Mouse (Mus musculus) megakaryocyte, adult 5-6 weeks (primary cell): ENCODE results near the gene Map4. TPM values are rescaled to one million over a fixed set of nuclear protein-coding genes. Genes with fewer than 3 reads are reported as not detected.
A peak's percentile ranks its signal among the peaks of the same experiment; 100 is the strongest.
"Not testable (repeated sequence)": the region's sequence is repeated elsewhere in the genome, so short reads cannot be mapped to it uniquely, and the experiment has no call there.

ENCODE experiments used
- ATAC-seq: 2 replicates; pipeline ENCODE4 v1.8.0; 2016; ENCODE audit warnings: mild to moderate bottlenecking, inconsistent platforms; ENCODE audit not compliant: poor library complexity, severe bottlenecking
- total RNA-seq, 2 experiments: library from RNA; stranded (forward) in 1 of 2; stranded (reverse) in 1 of 2; fragments of 153-499, 151-499 nt in 1 of 2; fragments of 221-1000, 200-1000 nt in 1 of 2; gene quantifications; 2 replicates each; pipeline versions ENCODE4 v1.2.3 to v1.2.4; 2015 to 2017

The Map4 gene
- total RNA-seq, 2 experiments from 2014 or later = 50.0 to 74.3 TPM

DNA sequence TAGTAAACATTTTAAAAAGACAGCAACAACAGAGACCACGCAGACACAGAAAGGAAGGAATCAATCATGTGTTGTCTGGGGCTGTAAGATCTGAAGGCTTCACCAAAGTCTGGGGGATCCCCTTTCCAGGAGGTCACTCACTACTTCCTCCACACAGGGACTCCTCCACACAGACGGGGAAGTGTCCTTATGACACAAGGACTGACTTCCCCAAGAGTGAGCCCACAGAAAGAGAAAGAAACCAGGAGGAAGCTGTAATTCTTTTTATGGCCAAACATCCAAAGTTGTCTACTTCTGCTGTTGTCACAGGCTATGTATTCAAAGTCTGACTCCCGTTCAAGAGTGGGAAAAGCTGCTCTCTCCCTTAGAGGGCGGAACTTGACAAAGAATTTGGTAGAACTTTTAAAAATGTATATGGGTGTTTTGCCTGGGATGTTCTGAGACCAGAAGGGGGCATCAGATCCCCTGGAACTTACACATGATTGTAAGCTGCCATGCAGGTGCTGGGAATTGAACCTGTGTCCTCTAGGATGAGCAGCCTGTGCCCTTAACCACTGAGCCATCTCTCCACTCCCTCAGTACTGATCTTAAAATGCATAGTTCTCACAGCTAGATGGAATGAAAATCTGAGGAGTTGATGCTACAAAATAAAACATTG, 16.9 kb upstream of the Map4 start:
- ATAC-seq = peak; percentile 100

DNA sequence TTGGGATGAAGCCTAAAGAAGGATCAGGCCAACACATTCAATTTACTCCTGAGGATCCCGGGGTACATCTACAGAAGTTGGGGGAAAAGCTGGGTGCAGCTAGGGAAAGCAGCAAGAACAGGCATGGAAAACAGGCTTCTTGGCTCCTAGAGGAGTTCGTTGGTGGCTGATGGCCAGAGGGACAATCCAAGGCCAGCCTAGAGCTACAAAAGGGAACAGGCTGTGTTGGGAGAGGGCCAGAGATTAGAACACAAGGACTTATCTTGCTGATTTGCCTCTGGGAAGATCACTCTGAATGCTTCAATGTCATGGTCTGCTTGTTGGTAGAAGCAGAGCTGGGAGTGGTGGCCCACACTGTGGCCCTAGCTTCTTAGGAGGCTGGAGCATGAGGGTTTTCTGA, 13.3 kb upstream of the Map4 start:
- no peak for ATAC-seq

DNA sequence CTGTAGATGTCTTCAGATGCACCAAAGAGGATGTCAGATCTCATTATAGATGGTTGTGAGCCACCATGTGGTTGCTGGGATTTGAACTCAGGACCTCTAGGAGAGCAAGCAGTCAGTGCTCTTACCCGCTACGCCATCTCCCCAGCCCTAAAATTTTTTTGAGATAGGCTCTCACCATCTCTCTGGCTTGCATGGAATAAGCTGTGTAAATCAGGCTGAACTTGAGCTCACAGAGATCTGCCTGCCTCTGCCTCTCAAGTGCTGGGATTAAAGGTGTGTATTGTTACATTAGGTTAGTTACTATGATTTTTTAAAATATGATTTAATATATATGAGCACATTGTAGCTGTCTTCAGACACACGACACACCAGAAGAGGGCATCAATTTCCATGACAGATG, 2.1 kb upstream of the Map4 start:
- ATAC-seq = no peak

DNA sequence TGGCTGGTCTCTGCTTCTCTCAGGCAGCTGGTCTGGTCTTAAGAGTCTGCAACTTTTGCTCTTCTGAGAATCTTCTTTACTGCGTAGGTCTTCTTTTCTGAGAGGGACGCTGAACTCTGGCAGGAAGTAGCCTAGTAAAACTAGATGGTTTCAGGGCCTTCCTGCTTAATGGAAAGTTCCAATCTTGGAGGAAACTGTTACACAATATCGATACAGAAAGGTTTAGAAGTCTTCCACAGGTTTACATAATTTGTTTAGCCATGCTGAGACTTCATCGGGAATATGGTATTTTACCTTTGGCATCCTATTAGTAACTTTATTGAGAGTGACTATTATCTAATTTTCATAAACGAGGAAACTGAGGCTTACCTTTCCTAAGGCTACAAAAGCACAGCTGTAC, 1.2 kb upstream of the Map4 start:
- ATAC-seq = no peak

DNA sequence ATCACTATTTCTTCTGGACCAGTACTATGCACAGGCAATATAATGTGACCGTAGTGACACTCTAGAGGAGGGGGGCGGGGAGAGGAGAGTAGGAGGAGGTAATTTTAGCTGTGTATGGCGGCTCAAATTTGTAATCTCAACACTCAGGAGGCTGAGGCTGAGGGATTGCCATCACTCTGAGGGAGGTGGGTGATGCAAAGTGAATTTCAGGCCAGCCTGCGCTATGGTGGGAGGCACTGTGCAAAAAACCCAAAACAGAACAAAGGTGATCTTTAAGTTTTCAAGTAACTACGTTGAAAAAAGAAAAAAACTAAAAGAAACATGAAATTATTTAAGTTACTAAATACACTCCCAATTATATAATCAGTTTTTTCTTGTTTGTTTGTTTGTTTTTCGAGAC, 508 bp upstream of the Map4 start:
- ATAC-seq = no peak

DNA sequence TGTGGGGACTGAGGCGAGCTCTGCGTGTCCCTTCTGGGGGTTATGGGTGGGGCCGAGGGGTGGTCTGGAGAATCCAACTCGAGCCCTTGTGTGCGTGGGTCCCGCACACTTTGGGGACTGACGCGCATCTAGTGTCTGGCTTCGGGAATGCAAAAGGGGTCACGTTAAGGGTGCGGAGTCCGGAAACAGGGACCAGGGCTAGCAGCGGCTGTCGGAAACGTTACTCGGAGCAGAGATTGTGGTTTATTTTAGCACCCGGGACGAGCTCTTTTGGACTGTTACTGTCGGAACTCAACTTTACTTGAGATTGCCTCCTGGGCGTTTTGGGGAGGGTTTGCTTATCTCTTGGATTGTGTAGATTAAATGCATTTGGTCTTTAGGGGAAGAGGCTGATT, 1.1 kb downstream of the Map4 start:
- ATAC-seq = no peak

DNA sequence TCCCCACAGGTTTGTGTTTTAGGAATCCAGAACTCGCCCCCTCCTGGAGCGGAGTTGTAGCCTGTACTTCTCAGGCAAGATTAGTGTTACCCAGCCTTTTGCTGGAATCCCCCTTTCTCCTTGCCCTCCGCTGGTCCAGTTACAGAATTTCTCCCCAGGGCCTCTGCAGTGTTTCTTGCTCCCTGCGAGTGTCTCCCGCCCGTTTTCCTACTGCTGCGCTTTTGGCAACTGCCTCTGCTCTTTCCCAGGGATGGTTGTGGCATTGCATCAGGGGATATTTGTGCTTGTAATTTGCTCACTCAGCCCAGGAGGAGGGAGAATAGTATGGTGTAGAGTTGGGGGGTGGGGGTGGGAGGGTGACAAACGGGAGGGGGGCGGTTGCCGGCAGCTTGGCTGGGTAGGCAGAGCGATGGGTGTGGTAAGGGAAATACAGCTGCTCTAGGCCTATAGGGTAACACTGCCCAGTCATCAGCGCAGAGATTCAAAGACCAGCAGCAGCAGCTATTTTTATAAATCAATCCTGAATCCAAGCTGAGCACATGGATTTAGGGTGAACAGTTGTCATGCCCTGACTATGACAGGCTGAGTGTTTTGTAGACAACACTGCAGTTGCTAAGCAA, 1.6 kb downstream of the Map4 start:
- no peak for ATAC-seq

DNA sequence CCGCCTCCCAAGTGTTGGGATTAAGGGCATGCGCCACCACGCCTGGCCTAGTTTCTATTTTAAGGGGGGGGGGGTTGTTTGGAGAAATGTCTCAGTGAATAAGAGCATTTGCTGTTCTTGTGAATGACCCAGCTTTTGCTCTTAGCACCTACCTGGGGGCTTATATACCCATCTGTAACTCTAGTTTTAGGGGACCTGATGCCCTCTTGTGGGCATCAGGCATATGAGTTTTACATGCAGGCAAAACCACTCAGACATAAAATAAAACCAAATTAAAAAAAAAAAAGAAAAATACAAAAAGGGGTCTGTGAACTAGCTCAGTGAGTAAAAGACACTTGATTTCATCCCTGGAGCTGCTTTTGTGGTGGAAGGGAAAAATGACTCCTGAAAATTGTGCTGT, 8.1 kb downstream of the Map4 start:
- ATAC-seq = no peak

DNA sequence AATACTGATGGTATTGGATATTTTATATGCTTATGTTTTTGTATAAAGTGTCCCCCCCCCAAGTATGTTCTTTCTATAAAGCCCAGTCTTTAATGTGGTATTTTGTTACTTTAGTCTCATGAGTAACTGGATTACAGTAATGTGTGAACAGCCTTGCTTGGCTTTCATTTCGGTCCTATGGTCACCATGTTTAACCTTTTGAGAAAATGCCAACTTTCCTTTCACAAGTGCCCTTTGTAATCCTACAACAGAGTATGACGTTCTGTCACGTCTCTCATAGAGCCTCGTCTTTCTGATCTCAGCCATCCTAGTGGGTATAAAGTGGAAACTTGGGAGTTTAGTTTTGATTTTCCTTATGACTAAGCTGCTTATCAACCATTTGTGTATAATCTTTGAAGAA, 11.5 kb downstream of the Map4 start:
- no peak for ATAC-seq

DNA sequence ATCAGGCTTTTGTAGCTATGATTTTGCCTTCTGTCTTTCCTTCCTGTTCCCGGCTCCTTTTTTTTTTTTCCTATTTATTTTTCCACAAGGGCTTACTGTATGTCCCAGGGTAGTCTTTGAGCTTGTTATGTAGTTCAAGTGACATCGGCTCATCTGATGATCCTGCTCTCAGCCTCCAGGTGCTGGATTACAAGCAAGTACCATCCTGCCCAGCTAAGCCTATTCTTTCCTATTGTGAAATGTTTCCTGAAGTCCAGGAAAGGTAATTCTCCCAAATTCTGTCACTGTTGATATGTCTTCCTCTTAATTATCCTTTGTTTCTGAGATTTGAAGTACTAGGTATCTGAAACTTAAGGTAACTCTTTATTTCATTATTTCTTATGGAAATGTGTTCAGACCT, 13.5 kb downstream of the Map4 start:
- ATAC-seq = no peak

DNA sequence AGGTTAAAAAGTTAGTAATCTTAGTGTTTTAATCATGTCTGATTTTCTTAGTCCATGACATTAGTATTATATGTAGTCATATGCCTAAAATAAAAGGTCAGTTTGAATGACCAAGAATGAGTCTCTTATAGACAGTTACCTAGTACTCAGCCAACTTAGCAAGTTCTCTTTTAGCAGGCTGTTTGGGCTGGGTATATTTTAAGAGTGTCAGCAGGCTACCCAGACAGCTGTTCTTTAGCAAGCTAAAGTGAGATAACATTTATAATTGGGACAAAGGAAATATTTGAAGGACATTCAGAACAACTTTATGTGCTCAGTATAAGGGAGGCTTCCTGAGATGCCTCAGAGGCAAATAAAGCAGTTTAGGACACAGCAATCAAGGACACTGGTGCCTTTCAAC, 17.3 kb downstream of the Map4 start:
- no peak for ATAC-seq

DNA sequence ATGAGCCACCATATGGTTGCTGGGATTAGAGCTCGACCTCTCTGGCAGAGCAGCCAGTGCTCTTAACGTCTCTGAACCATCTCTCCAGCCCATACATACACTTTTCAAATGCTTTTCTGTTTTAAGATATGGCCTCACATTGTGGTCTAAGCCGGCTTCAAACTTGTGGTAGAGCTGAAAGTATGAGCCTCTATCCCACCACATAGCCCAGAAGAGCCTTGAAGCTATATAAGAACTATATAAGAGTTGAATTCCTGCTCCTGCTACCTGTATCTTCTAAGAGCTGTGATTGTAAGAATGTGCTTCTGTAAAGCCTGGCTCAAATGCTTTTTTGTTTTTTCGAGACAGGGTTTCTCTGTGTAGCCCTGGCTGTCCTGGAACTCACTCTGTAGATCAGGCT, 18.5 kb downstream of the Map4 start:
- ATAC-seq = no peak

DNA sequence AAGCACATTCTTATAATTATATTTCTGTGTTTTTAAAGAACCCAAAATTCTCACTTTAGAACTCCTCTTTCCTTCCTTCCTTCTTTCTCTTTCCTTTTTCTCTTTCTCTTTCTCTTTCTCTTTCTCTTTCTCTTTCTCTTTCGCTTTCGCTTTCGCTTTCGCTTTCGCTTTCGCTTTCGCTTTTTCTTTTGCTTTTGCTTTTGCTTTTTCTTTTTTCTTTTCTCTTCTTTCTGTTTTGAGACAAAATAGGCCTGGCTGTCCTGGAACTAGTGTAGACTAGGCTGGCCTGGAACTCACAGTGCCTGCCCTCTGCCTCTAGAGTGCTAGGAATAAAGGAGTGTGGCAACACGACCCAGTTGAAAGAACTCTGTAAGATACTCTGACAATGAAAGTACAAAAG, 22.3 kb downstream of the Map4 start:
- ATAC-seq = no peak

DNA sequence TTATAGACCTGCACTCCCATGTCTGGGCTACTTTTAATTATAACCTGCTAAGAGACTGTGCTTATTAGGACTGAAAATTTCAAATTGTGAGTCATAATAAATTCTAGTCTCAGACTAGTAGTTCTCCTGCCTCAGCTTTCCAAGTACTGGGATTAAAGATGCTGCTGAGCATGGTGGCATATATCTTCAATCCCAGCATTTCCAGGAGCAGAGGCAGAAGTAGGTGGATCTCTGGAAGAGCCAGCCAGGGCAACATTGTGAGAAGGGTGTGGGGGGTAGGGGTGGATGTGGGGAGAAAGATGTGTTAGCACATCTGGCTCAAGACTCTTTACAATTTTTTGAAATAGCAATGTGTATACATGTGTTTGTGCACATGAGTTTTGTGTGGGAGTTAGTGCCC, 23.4 kb downstream of the Map4 start:
- ATAC-seq = no peak

DNA sequence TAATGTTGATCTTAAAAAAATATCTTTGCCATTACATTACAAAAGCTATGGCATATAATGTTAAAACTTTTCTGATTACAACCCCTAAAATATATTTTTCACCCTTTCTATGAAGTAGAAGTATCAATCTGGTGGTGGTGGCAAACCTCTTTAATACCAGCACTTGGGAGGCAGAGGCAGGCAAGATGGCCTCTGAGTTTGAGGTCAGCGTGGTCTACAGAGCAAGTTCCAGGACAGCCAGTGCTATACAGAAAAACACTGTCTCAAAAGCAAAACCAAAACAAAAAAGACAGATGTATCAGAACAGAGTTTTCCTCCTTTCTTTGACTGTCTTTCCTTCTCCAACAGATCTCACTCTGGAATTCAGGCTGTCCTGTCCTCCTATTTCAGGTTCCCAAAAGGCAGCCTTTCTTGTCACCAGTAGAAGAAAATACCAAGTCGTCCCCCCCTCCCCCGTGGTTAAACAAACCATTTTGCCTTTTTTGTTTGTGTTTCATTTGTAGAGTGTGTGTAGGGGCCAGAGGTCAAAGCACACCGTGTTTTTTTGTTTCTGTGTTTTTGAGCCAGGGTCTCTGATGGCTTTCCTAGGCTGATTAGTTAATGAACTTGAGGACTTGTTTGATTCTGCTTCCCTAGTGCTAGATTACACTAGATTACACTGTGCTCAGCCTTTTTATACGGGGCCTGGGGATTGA, 28.3 kb downstream of the Map4 start:
- ATAC-seq = no peak

DNA sequence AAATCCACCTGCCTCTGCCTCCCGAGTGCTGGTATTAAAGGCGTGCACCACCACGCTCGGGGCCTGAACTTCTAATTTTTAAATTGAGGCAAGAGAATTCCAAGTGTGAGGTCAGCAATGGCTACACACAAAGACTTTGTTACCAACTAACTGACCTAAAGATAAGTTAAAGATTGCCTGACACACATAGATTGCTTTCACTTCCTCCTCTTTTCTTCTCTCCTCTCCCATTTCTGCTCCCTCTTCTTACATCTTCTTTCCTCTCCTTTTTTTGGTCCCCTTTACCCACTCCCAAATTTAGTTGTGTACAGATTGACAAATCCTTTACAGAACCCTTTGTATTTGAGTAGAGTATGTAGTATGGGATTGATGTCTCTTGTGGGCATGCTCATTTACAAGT, 29.3 kb downstream of the Map4 start:
- ATAC-seq = no peak

DNA sequence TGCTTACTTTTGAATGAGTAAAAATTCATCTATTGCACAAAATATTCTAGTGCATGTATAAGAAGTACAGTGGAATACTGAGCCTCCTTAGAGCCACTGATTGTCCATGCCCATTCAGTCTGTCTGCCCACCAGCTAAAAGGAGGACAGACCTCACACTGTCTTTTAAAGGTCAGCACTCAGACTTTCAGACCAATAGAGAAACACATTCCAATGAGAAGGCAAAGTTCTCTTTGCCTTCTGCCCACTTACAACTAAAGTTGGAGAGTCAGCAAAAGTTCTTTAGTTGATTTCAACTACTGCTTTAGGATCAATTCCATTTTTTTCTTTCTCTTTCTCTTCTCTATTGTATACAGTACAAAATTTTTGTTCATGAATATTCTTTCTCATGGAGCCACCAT, 33.5 kb downstream of the Map4 start:
- no peak for ATAC-seq

DNA sequence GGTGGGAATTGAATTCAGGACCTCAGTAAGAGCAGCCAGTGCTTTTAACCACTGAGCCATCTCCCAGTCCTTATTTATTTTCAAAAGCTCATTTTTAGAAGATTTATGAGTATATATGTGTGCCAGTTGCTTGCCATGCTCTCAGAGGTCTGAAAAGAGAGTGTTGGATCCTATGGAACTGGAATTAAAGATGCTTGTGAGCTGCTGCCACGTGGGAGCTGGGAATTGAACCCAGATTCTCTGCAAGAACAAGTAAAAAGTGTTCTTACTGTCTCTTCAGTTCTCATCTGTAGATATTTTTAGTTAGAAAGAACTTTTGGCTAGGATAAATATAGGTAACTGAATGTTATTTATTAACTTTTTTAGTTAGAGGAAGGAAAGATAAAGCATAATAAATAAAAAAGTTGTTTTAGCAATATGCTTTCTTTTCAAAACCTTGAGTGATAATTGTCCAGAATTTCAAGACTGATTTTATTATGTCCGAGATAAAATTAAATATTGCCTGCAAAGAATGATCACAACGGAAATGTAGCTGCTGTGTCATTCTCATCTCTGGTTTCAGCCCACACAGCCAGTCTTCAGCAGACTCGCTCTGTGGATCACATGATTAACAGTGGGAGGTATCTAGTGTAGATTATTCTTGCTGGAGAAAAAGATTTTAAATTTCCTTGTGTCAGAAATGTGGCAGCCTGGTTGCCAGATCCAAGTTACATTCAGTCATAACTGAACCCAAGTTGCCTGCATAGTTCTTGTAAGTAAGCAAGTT, 37.3 kb downstream of the Map4 start:
- ATAC-seq = no peak

DNA sequence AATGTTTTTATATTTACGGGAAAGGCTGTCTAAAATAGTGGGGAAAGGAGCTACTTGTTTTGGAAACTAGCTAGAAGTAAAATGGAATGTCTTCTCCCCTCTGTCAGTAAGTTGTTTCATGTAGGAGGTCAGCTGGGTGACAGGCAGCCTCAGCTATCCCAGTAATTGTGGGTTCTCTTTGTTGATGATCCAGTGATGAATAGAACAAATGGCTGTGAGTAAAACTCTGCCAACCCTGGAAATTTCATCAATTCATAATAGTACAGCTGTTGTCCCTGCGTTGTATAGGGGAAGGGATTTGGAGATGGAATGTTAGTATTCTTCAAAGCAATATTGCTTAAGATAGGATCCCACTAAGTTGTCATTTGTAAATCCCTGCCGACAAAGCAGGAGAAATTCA, 37.9 kb downstream of the Map4 start:
- ATAC-seq = no peak

DNA sequence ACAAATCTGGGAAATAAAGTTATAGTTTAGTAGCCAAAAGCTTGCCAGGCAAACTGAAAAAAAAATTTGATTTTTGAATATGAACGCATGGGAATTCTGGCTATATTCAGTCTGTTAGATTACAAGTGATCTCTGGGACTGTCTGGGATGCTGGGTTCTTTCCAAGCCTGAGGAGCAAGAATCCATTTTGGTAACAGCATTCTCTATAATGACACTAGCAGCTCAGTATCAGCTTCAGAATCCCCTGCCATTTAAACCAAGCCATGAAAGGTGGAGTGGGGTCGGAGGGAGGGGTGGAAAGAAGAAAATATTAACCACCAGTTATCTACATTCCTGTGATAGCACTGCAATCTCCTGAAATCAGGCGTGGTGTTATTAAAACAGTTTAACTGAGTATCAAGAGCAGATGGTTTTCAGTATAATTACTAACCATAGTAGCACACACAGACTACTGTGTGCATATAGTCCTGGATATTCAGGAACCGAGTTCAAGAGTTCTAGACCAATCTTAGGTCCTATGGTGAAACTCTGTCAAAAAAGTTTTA, 38.6 kb downstream of the Map4 start:
- no peak for ATAC-seq

DNA sequence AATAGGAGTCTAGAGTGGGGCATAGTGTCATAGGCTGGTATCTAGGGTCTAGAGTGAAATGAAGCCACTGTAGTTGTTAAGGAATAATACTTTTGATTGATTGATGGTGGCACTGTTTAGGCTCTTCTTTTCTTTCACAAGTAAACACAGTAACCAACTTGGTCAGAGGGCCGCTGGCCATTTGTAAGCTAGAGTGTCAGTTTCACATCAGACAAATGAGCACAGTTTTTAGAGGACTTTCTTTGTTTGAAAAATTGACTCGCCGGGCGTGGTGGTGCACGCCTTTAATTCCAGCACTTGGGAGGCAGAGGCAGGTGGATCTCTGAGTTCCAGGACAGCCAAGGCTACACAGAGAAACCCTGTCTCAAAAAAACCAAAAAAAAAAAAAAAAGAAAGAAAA, 40.5 kb downstream of the Map4 start:
- not testable (repeated sequence) for ATAC-seq
